Mouse (Mus musculus) cerebellum, adult 11 months (tissue): Measurements from ENCODE around the gene Sirt5.
A peak's percentile ranks its signal among the peaks of the same experiment; 100 is the strongest.

Experiments used
- DNase-seq: peaks from one replicate; pipeline ENCODE4 v3.0.0; 2022

Gene Sirt5

GRCm38 (mm10) chr13:43364985-43365824 is at the start of gene Sirt5:
Sirt5 (plus strand) TSS chr13:43365496.
- peak; percentile 91 for DNase-seq

GRCm38 (mm10) chr13:43317411-43317810 is 47.9 kb upstream of the Sirt5 start:
- DNase-seq = no peak

- no peak for DNase-seq
Observed at GRCm38 (mm10) chr13:43319396-43319795, 45.9 kb upstream of the Sirt5 start.

- DNase-seq = no peak
Observed at GRCm38 (mm10) chr13:43321492-43321891, 43.8 kb upstream of the Sirt5 start.

- no peak for DNase-seq
Observed at GRCm38 (mm10) chr13:43325427-43325826, 39.9 kb upstream of the Sirt5 start.

- no peak for DNase-seq
Observed at GRCm38 (mm10) chr13:43331721-43332444, 33.4 kb upstream of the Sirt5 start.

- DNase-seq = no peak
Observed at GRCm38 (mm10) chr13:43332591-43332990, 32.7 kb upstream of the Sirt5 start.

GRCm38 (mm10) chr13:43336425-43337221 is 28.7 kb upstream of the Sirt5 start:
- no peak for DNase-seq

- no peak for DNase-seq
Observed at GRCm38 (mm10) chr13:43338001-43338400, 27.3 kb upstream of the Sirt5 start.

- DNase-seq = no peak
Observed at GRCm38 (mm10) chr13:43338632-43339031, 26.7 kb upstream of the Sirt5 start.

GRCm38 (mm10) chr13:43346825-43347224 is 18.5 kb upstream of the Sirt5 start:
- DNase-seq = no peak

GRCm38 (mm10) chr13:43349376-43349775 is 15.9 kb upstream of the Sirt5 start:
- no peak for DNase-seq

- DNase-seq = no peak
Observed at GRCm38 (mm10) chr13:43350489-43351169, 14.7 kb upstream of the Sirt5 start.

- DNase-seq = no peak
Observed at GRCm38 (mm10) chr13:43353356-43353755, 11.9 kb upstream of the Sirt5 start.

GRCm38 (mm10) chr13:43354362-43354761 is 10.9 kb upstream of the Sirt5 start:
- DNase-seq = no peak

GRCm38 (mm10) chr13:43356346-43357125 is 8.8 kb upstream of the Sirt5 start:
- DNase-seq = peak; percentile 46

GRCm38 (mm10) chr13:43360534-43360933 is 4.8 kb upstream of the Sirt5 start:
- DNase-seq = no peak

- DNase-seq = no peak
Observed at GRCm38 (mm10) chr13:43362353-43362752, 2.9 kb upstream of the Sirt5 start.

- no peak for DNase-seq
Observed at GRCm38 (mm10) chr13:43365825-43366184, 509 bp downstream of the Sirt5 start.

- DNase-seq = no peak
Observed at GRCm38 (mm10) chr13:43370063-43370462, 4.8 kb downstream of the Sirt5 start.

GRCm38 (mm10) chr13:43372892-43373291 is 7.6 kb downstream of the Sirt5 start:
- DNase-seq = no peak

- no peak for DNase-seq
Observed at GRCm38 (mm10) chr13:43374205-43374604, 8.9 kb downstream of the Sirt5 start.
